Comparison of ENCODE assay signal across 8 mouse cellular contexts in the genomic region with DNA sequence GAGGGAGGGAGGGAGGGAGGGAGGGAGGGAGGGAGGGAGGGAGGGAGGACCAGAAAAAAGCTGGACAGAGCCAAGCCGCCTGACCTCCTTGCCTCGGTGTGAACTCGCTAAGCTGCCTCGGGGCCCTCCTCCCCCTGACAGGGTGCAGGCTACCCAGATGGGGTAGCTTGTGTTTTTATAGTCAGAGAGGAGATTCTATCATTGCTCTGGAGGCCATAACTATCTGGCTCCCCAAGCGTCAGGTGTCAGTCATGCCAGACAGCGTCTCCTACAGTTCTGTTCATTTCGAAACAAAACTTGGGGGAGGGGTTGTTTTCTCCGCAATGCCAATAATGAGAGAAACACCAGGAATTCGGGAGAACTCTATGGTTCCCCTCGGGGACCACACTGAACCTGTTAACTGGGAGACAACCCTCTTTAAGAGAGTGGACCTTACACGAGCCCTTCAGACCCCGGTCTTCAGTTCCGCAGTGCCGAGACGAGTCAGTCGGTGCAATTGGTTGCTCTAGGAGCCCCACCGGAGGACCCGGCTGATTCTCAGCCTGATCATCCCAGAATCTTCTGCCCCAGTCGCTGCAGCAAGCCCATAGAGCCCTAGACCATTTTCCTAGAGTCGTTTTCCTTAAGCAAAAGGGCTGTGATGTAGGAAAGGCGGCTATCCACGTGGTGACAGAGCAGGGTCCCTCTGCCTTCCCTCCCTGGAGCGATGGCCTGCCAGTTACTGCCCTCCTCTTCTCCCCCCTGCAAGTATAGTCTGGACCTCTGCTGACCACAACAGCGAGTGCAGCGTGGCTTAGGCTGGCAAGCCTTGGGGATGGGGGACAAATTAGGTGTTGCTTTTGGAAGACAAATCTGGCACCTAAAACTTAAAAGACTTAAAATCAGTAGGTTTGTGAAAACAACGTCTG. TPM values are rescaled to one million over a fixed set of nuclear protein-coding genes. Genes with fewer than 3 reads are reported as not detected.
DNase-seq lines count a peak whose midpoint lies in the region; ATAC-seq lines count a peak whose summit lies in the region.

No protein-coding gene starts in this region.

- H3K27me3 ChIP-seq in intestine, embryonic 14.5 days (replicated peaks; ENCODE audit: control insufficient read depth, insufficient read depth, low read length) = peaks cover 74% of the 10 kb centered on the region
- H3K27me3 ChIP-seq in midbrain, embryonic 15.5 days (replicated peaks) = peaks cover 40% of the 10 kb centered on the region

- peak overlapping the region; percentile 48 for H3K4me2 ChIP-seq in intestine, embryonic 14.5 days (ENCODE audit: low read length)
- H3K4me2 ChIP-seq in midbrain, embryonic 15.5 days = peak overlapping the region; percentile 99

- H3K9me3 ChIP-seq in intestine, embryonic 14.5 days (ENCODE audit: control insufficient read depth, low read length) = no peaks in the 10 kb centered on the region
- no peaks in the 10 kb centered on the region for H3K9me3 ChIP-seq in midbrain, embryonic 15.5 days

- WGBS in intestine, embryonic 14.5 days = 2% methylated on average over 26 of the region's 26 CpGs
- WGBS in midbrain, embryonic 15.5 days = under 1% methylated on average over 26 of the region's 26 CpGs

- 0 out of 2 replicates have a peak, but pooled peaks have one; percentile 44 for ATAC-seq in intestine, embryonic 14.5 days (replicated peaks; ENCODE audit: low FRiP score, low TSS enrichment, low read depth)
- no peak for ATAC-seq in midbrain, embryonic 15.5 days (replicated peaks)

- no peaks in the 10 kb centered on the region for H3K36me3 ChIP-seq in intestine, embryonic 14.5 days (ENCODE audit: control insufficient read depth, insufficient read depth, low read length)
- no peaks in the 10 kb centered on the region for H3K36me3 ChIP-seq in midbrain, embryonic 15.5 days (replicated peaks)

- DNase-seq in cerebellum, postnatal 14 days = peak; percentile 4 to 9
- DNase-seq in cerebellum, adult 11 months = no peak
- peak; percentile 32 for DNase-seq in embryo, embryonic 11 days
- DNase-seq in intestine, embryonic 14.5 days (ENCODE audit: low spot score) = peak; percentile 70
- no peak for DNase-seq in right cerebral cortex, adult 2 months (ENCODE audit: low spot score in 2 of 2)
- no peak for DNase-seq in right cerebral cortex, postnatal 25 days
- DNase-seq in left cerebral cortex, adult 8-10 months (ENCODE audit: low spot score in 2 of 2) = no peak

- no peak overlapping the region for H3K9ac ChIP-seq in intestine, embryonic 14.5 days (ENCODE audit: low read length)
- peak overlapping the region; percentile 25; the same call in 1 of the 2 replicates for H3K9ac ChIP-seq in midbrain, embryonic 15.5 days

- no peak overlapping the region for H3K27ac ChIP-seq in intestine, embryonic 14.5 days (ENCODE audit: low read depth)
- H3K27ac ChIP-seq in midbrain, embryonic 15.5 days = no peak overlapping the region

- H3K4me3 ChIP-seq in intestine, embryonic 14.5 days (ENCODE audit: low read depth, low read length) = peak overlapping the region; percentile 30
- peak overlapping the region; percentile 37 for H3K4me3 ChIP-seq in midbrain, embryonic 15.5 days

- H3K4me1 ChIP-seq in intestine, embryonic 14.5 days (replicated peaks; ENCODE audit: control insufficient read depth, insufficient read depth, low read length) = peaks cover 14% of the 10 kb centered on the region
- H3K4me1 ChIP-seq in midbrain, embryonic 15.5 days = peaks cover 38% of the 10 kb centered on the region

RNA-seq across cellular contexts. Expression of a gene that starts 1.2 kb away (rescaled TPM):
- polyA plus RNA-seq in intestine, embryonic 14.5 days (2014; fragmentation: Nextera tagmentation; extraction: Ambion mirVana) = 1.2 and 1.6 TPM in 2 replicates
- 1.2 TPM in 2 replicates for polyA plus RNA-seq in midbrain, embryonic 15.5 days (2015; fragmentation: Nextera tagmentation; extraction: Ambion mirVana)
- total RNA-seq in left cerebral cortex, adult 8-10 months (2022) = under 1 TPM; 0.02 to 0.15 (median 0.13) TPM

RNA-seq across cellular contexts. Expression of a gene that starts 59.9 kb away (rescaled TPM):
- polyA plus RNA-seq in intestine, embryonic 14.5 days (2014; fragmentation: Nextera tagmentation; extraction: Ambion mirVana) = 9.1 and 17.8 TPM in 2 replicates
- 20.3 and 25.2 TPM in 2 replicates for polyA plus RNA-seq in midbrain, embryonic 15.5 days (2015; fragmentation: Nextera tagmentation; extraction: Ambion mirVana)
- 10 to 100 TPM; 20.2 to 31.0 (median 25.9) TPM for total RNA-seq in left cerebral cortex, adult 8-10 months (2022)

Comparison
In these comparisons a context has a peak if more than half of its experiments do, and no peak if none do; other contexts are left out.
1. DNase-seq: peak in cerebellum, postnatal 14 days (2 of 2), embryo, embryonic 11 days (single experiment) and intestine, embryonic 14.5 days (single experiment); none in cerebellum, adult 11 months (single experiment), right cerebral cortex, adult 2 months (0 of 2), right cerebral cortex, postnatal 25 days (single experiment) and left cerebral cortex, adult 8-10 months (0 of 2).